Mouse (Mus musculus): ENCODE data around the gene Lypd3. TPM values are rescaled to one million over a fixed set of nuclear protein-coding genes. Genes with fewer than 3 reads are reported as not detected.
A peak's percentile ranks its signal among the peaks of the same experiment; 100 is the strongest.

Lypd3 gene
- total and polyA plus RNA-seq, 3 experiments, result not detected

GRCm38 (mm10) chr7:24662575-24662974 is 26.2 kb downstream of the Lypd3 start:
- Histone ChIP-seq H3K9me3 (replicated peaks; ENCODE audit: insufficient read depth, low read length) (no peaks in the 10 kb centered on the region), H3K4me3 (ENCODE audit: control insufficient read depth in 1 of 2, insufficient read depth in 1 of 2, low read depth in 2 of 2, low read length in 2 of 2) (0 out of 4 replicates have a peak overlapping the region, but pooled peaks of 1 of the 2 experiments have one; percentile 19), H3K36me3 (ENCODE audit: control insufficient read depth in 1 of 2, insufficient read depth in 2 of 2, low read length in 2 of 2) (peaks cover 0 to 5% of the 10 kb centered on the region in 2 experiments; a peak in 2 of 4 replicates), H3K79me2 (ENCODE audit: control insufficient read depth, insufficient read depth, low read length, poor library complexity) (no peaks in the 10 kb centered on the region), H3K9ac (ENCODE audit: control insufficient read depth, low read depth, low read length, poor library complexity, severe bottlenecking) (peak overlapping the region; percentile 62; the same call in 1 of the 2 replicates), H3K4me1 (ENCODE audit: control insufficient read depth in 1 of 2, insufficient read depth in 2 of 2, low read length in 2 of 2) (peaks cover 0 to 7% of the 10 kb centered on the region in 2 experiments; a peak in 2 of 4 replicates), H3K27ac (ENCODE audit: control insufficient read depth, low read depth, low read length) (peak overlapping the region; percentile 88), H3K27me3 (ENCODE audit: control insufficient read depth in 1 of 2, insufficient read depth in 2 of 2, low read length in 2 of 2) (no peaks in the 10 kb centered on the region)
- DNase-seq (ENCODE audit: low read depth, low spot score), result peak; percentile 93
- TF ChIP-seq ELF1 (IDR thresholded peaks at IDR 0.05; ENCODE audit: low read depth, low read length) (peak; percentile 76), ZMIZ1 (IDR thresholded peaks at IDR 0.05; ENCODE audit: low read depth, low read length) (no peak), BHLHE40 (IDR thresholded peaks at IDR 0.05; ENCODE audit: borderline replicate concordance, low read depth, low read length) (no peak), NELFE (IDR thresholded peaks at IDR 0.05; ENCODE audit: low read depth, low read length) (no peak), TBP (IDR thresholded peaks at IDR 0.05; ENCODE audit: low read depth, low read length) (peak; percentile 68; the same call in 1 of the 2 replicates), MAX (IDR thresholded peaks at IDR 0.05; ENCODE audit: low read length) (0 out of 2 replicates have a peak, but pooled peaks have one; percentile 18), RCOR1 (IDR thresholded peaks at IDR 0.05; ENCODE audit: low read depth, low read length) (no peak), KAT2A (conservative IDR thresholded peaks at IDR 0.05; ENCODE audit: low read depth, low read length) (no peak), ZC3H11A (IDR thresholded peaks at IDR 0.05; ENCODE audit: low read depth, low read length) (peak; percentile 51), GABPA (IDR thresholded peaks at IDR 0.05; ENCODE audit: low read depth, low read length) (no peak), NRF1 (IDR thresholded peaks at IDR 0.05; ENCODE audit: insufficient read depth, low read depth, low read length, poor library complexity, severe bottlenecking) (no peak), EP300 (IDR thresholded peaks at IDR 0.05; ENCODE audit: low read depth in 1 of 2, low read length in 2 of 2) (no peak), CTCF (IDR thresholded peaks at IDR 0.05 in 2 of 3, conservative IDR thresholded peaks at IDR 0.05 in 1 of 3; ENCODE audit: control insufficient read depth in 1 of 3, insufficient read depth in 1 of 3, low read depth in 2 of 3, low read length in 3 of 3, poor library complexity in 1 of 3, severe bottlenecking in 1 of 3) (peak; percentile 81 to 99 (median 94)), MYC (IDR thresholded peaks at IDR 0.05; ENCODE audit: low read depth, low read length) (peak; percentile 78), RAD21 (IDR thresholded peaks at IDR 0.05; ENCODE audit: low read depth, low read length) (peak; percentile 81), MYB (IDR thresholded peaks at IDR 0.05; ENCODE audit: low read depth, low read length) (no peak), SMC3 (IDR thresholded peaks at IDR 0.05; ENCODE audit: low read depth, low read length) (peak; percentile 78), HCFC1 (IDR thresholded peaks at IDR 0.05; ENCODE audit: low read depth, low read length) (peak; percentile 58; the same call in 1 of the 2 replicates), ZNF384 (IDR thresholded peaks at IDR 0.05; ENCODE audit: low read depth, low read length) (no peak), SIN3A (IDR thresholded peaks at IDR 0.05; ENCODE audit: low read length) (peak; percentile 58), MXI1 (IDR thresholded peaks at IDR 0.05; ENCODE audit: low read depth, low read length) (peak; percentile 66), GATA1 (IDR thresholded peaks at IDR 0.05; ENCODE audit: low read depth, low read length) (0 out of 2 replicates have a peak, but pooled peaks have one; percentile 17), JUND (IDR thresholded peaks at IDR 0.05; ENCODE audit: low read depth, low read length) (no peak), USF2 (IDR thresholded peaks at IDR 0.05; ENCODE audit: borderline replicate concordance in 1 of 2, insufficient read depth in 1 of 2, low read depth in 1 of 2, low read length in 2 of 2) (no peak), TCF12 (IDR thresholded peaks at IDR 0.05; ENCODE audit: low read depth, low read length) (no peak), MAZ (IDR thresholded peaks at IDR 0.05; ENCODE audit: low read depth, low read length) (0 out of 2 replicates have a peak, but pooled peaks have one; percentile 20)

All from MEL (cell line).